Mouse (Mus musculus) bone marrow, adult 2 months (tissue): ENCODE results near the gene Mllt6. TPM values are rescaled to one million over a fixed set of nuclear protein-coding genes. Genes with fewer than 3 reads are reported as not detected.

Experiments
- H3K27ac ChIP-seq: fragments of 200-500 bp; 2 replicates; pipeline ENCODE4 v1.5.1; 2012; ENCODE audit warnings: low read depth, mild to moderate bottlenecking, control low read depth, inconsistent platforms, low read length; ENCODE audit not compliant: control insufficient read depth, poor library complexity, insufficient read depth
- H3K4me1 ChIP-seq: fragments of 200-500 bp; 2 replicates; pipeline ENCODE4 v1.6.1; 2011; ENCODE audit warnings: low read length; ENCODE audit not compliant: control insufficient read depth, insufficient read depth
- H3K4me3 ChIP-seq: fragments of 200-500 bp; replicated peaks from 2 replicates; pipeline ENCODE3; 2011; ENCODE audit warnings: mild to moderate bottlenecking, low read depth, low read length, control low read depth; ENCODE audit not compliant: control insufficient read depth
- CTCF ChIP-seq: fragments of 200-500 bp; IDR thresholded peaks from 2 replicates; pipeline ENCODE4 v1.5.1; 2011; ENCODE audit warnings: low read length, control low read depth; ENCODE audit not compliant: control insufficient read depth, insufficient read depth
- POLR2A ChIP-seq: fragments of 200-500 bp; IDR thresholded peaks from 2 replicates; pipeline ENCODE4 v1.6.1; 2011; ENCODE audit warnings: low read depth, mild to moderate bottlenecking, control low read depth, low read length, borderline replicate concordance; ENCODE audit not compliant: control insufficient read depth
- WGBS: fragments of 180-500 bp; shearing (Covaris S2); methylation state at CpG from one replicate; pipeline ENCODE4 v1.1.7; 2018; 5-methylcytosine and 5-hydroxymethylcytosine counted together
- polyA plus RNA-seq: library from polyadenylated mRNA; stranded (reverse); fragments of >200 nt; gene quantifications from 2 replicates; pipeline ENCODE4 v1.2.4, GENCODE M21; 2011; ENCODE audit warnings: low replicate concordance; ENCODE audit not compliant: missing spikeins, insufficient read depth, insufficient read length

Mllt6 gene
- polyA plus RNA-seq, 1 experiment = 23.7 TPM

- Histone ChIP-seq H3K4me1 (no peaks in the 10 kb centered on the region), H3K4me3 (no peak overlapping the region), H3K27ac (no peak overlapping the region)
- 89% methylated on average over 8 of the region's 8 CpGs for WGBS
- TF ChIP-seq CTCF (no peak), POLR2A (no peak)
Measured at GRCm38 (mm10) chr11:97677842-97678241, 14.6 kb downstream of the Mllt6 start.

DNA sequence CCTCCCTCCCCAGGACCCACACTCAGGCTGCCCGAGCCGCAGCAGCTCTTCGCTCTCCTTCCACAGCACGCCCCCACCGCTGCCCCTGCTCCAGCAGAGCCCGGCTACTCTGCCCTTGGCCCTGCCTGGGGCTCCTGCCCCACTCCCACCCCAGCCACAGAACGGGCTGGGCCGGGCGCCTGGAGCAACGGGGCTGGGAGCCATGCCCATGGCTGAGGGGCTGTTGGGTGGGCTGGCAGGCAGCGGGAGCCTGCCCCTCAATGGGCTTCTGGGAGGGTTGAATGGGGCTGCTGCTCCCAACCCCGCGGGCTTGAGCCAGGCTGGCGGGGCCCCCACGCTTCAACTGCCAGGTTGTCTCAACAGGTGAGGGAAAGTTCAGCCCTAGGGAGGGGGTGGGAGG, 15.1 kb downstream of the Mllt6 start:
- H3K27ac ChIP-seq = no peak overlapping the region

DNA sequence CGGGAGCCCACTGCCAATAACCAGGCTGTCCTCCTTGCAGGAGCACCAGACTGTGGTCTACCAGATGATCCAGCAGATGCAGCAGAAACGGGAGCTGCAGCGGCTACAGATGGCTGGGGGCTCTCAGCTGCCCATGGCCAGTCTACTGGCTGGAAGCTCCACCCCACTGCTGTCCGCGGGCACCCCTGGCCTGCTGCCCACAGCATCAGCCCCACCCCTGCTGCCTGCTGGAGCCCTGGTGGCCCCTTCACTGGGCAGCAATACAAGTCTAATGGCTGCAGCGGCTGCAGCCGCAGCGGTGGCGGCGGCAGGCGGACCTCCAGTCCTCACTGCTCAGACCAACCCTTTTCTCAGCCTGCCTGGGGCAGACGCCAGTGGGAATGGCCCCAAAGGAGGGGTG, 17.2 kb downstream of the Mllt6 start:
- Histone ChIP-seq H3K27ac (no peak overlapping the region), H3K4me1 (peaks cover 4% of the 10 kb centered on the region), H3K4me3 (no peak overlapping the region)
- no peak for TF ChIP-seq CTCF
- no peak for TF ChIP-seq POLR2A
- 84% methylated on average over 12 of the region's 12 CpGs for WGBS

More for the DNA sequence above, 15.1 kb downstream of the Mllt6 start:
- 89% methylated on average over 15 of the region's 15 CpGs for WGBS
- no peak for TF ChIP-seq CTCF
- TF ChIP-seq POLR2A = no peak
- no peaks in the 10 kb centered on the region for H3K4me1 ChIP-seq
- no peak overlapping the region for H3K4me3 ChIP-seq

GRCm38 (mm10) chr11:97682504-97683055, 19.4 kb downstream of the Mllt6 start:
- Histone ChIP-seq H3K4me3 (no peak overlapping the region), H3K27ac (no peak overlapping the region), H3K4me1 (peaks cover 4% of the 10 kb centered on the region)
- WGBS = 81% methylated on average over 6 of the region's 6 CpGs
- TF ChIP-seq POLR2A (no peak), CTCF (no peak)

GRCm38 (mm10) chr11:97684063-97684680, 21.0 kb downstream of the Mllt6 start:
- WGBS = 25% methylated on average over 6 of the region's 6 CpGs
- Histone ChIP-seq H3K4me1 (peaks cover 4% of the 10 kb centered on the region), H3K27ac (peak overlapping the region; percentile 72), H3K4me3 (peak overlapping the region; percentile 5)
- TF ChIP-seq CTCF (no peak; the same call in 1 of the 2 replicates), POLR2A (peak; percentile 69; the same call in 1 of the 2 replicates)

DNA sequence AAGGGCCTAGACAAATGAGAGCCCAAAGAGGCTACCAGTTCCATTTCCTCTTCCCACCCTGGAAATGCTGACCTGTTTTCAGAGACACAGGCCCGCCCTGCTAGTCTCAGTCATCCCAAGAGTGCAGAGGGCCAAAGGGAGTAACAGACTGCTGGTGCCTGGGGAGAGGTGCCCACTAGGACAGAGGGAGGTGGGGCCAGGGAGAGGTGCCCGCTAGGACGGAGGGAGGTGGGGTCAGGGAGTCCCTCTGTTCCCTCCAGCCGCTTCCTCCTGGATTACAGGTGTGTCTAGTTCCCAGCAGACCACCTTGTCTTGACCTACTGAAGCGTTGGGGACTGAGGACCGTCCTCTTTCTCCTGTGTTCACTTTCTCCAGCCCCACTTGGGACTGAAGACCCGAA, 21.6 kb downstream of the Mllt6 start:
- peak overlapping the region; percentile 72 for H3K27ac ChIP-seq

GRCm38 (mm10) chr11:97685613-97686321, 22.6 kb downstream of the Mllt6 start, which contains the start of gene Cisd3:
TSS of gene Cisd3 (plus strand) at chr11:97685826.
- H3K4me1 ChIP-seq = peaks cover 4% of the 10 kb centered on the region
- peak within 1 kb of the TSS; percentile 72 for H3K27ac ChIP-seq
- peak within 1 kb of the TSS; percentile 27 for H3K4me3 ChIP-seq
- no peak; the same call in 1 of the 2 replicates for TF ChIP-seq POLR2A
- no peak for TF ChIP-seq CTCF
- WGBS = 1% methylated on average over 43 of the region's 43 CpGs

More for the DNA sequence above, 21.6 kb downstream of the Mllt6 start:
- 64% methylated on average over 7 of the region's 7 CpGs for WGBS
- H3K4me3 ChIP-seq = no peak overlapping the region
- H3K4me1 ChIP-seq = peaks cover 4% of the 10 kb centered on the region
- TF ChIP-seq CTCF = no peak
- TF ChIP-seq POLR2A = no peak

- H3K27ac ChIP-seq = no peak overlapping the region
- H3K4me3 ChIP-seq = peak overlapping the region; percentile 7
- WGBS = 79% methylated on average over 11 of the region's 11 CpGs
Measured at GRCm38 (mm10) chr11:97686322-97686908, 23.2 kb downstream of the Mllt6 start.

DNA sequence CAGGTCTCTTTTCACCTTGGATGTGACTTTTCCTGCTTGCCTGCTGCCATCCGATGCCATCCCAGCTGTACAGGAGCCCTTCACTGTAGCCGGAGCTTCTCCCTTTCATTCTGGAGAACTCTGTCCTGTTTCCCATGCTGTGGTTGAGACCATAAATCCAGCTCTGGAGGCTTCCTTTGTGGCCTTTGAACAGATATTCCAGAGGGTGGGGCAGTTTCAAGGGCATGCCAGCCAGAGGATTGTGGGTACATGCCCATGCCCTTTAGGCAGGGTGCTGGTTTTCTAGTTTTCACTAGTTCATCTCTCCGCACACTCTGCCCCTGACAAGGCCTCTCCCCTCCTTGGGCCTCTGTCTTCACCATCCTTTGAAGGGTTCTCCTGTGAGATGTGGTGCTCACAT, 23.8 kb downstream of the Mllt6 start:
- no peak for TF ChIP-seq CTCF
- no peak for TF ChIP-seq POLR2A
- H3K27ac ChIP-seq = no peak overlapping the region
- no peak overlapping the region for H3K4me3 ChIP-seq
- 89% methylated on average over 3 of the region's 3 CpGs for WGBS
- peaks cover 4% of the 10 kb centered on the region for H3K4me1 ChIP-seq

More at GRCm38 (mm10) chr11:97686322-97686908, 23.2 kb downstream of the Mllt6 start:
- TF ChIP-seq POLR2A = no peak
- no peak for TF ChIP-seq CTCF
- peaks cover 4% of the 10 kb centered on the region for H3K4me1 ChIP-seq
